Mouse (Mus musculus): ENCODE data around the gene Nipsnap3b. TPM values are rescaled to one million over a fixed set of nuclear protein-coding genes. Genes with fewer than 3 reads are reported as not detected.

The Nipsnap3b gene
- 192 and 196 TPM in 2 replicates for polyA plus RNA-seq (2015; fragmentation: Nextera tagmentation; extraction: Ambion mirVana)

DNA sequence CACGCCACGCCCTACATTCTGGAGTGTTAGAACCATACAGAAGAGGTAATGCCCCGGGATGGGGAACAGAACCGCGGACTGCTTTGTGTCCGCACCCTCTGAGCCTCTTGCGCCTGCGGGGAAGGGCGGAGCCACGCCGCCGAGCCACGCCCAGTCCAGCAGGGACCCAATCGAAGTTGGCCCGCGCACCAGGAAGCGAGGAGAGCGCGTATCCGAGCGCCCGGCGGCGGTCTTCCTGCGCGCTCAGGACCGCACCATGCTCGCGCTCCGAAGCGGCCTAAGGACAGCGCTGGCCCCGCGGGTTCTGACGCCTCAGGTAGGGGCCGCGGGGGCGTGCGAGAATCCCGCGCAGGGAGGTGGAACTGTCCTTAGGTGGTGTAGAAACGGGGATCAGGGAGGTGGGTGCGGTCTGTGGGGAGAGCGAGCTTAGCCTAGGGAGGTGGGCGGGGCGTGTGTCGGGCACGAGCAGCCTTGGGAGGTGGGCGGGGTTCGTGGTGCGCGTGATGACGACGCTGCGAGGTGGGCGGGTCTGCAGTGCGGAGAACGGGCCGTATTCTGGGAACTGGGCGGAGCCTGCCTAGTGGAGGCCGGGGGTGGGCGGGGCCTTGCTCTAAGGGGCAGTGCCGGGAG, at the start of gene Nipsnap3b:
Gene Nipsnap3b, plus strand, starts transcription at position 149 of the 630 bp plus-strand sequence.
- Histone ChIP-seq H3K4me1 (replicated peaks; ENCODE audit: control insufficient read depth, insufficient read depth, low read length) (no peaks in the 10 kb centered on the region), H3K4me3 (ENCODE audit: low read depth, low read length) (peak within 1 kb of the TSS; percentile 89), H3K27ac (ENCODE audit: low read depth, low read length) (peak within 1 kb of the TSS; percentile 88), H3K27me3 (replicated peaks; ENCODE audit: control insufficient read depth, insufficient read depth, low read length) (no peaks in the 10 kb centered on the region), H3K4me2 (replicated peaks; ENCODE audit: low read depth) (peak within 1 kb of the TSS; percentile 67), H3K9ac (ENCODE audit: low read depth, low read length) (peak within 1 kb of the TSS; percentile 86), H3K36me3 (ENCODE audit: control insufficient read depth, insufficient read depth) (peaks cover 14% of the 10 kb centered on the region), H3K9me3 (ENCODE audit: control insufficient read depth) (no peaks in the 10 kb centered on the region)
- no peak for TF ChIP-seq CTCF (IDR thresholded peaks at IDR 0.05; ENCODE audit: low read depth)
- WGBS = under 1% methylated on average over 63 of the region's 63 CpGs
- ATAC-seq = peak; percentile 99

DNA sequence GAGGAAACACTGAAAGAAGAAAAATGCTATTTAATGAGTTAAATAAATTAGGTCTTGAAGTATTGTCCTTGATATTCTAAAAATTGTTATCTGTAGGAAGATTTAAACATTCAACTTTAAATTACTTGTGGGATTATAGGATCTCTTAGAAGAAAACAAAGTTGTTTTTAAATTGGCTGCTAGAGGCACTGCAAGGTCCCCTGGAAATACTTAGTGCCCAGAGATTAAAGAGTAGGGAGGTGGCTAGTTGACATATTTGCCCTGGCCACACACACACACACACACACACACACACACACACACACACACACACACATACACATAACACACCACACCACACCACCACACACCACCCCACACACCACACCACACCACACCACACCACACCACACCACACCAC, 47.4 kb upstream of the Nipsnap3b start, which contains the start of gene Olfr270:
Gene Olfr270, plus strand, starts transcription at position 301 of the 400 bp plus-strand sequence.
- Histone ChIP-seq H3K4me2 (replicated peaks; ENCODE audit: low read depth) (no peak within 1 kb of the TSS), H3K4me1 (replicated peaks; ENCODE audit: control insufficient read depth, insufficient read depth, low read length) (no peaks in the 10 kb centered on the region), H3K27me3 (replicated peaks; ENCODE audit: control insufficient read depth, insufficient read depth, low read length) (no peaks in the 10 kb centered on the region), H3K4me3 (ENCODE audit: low read depth, low read length) (no peak within 1 kb of the TSS), H3K9me3 (ENCODE audit: control insufficient read depth) (no peaks in the 10 kb centered on the region), H3K9ac (ENCODE audit: low read depth, low read length) (no peak within 1 kb of the TSS), H3K36me3 (ENCODE audit: control insufficient read depth, insufficient read depth) (no peaks in the 10 kb centered on the region), H3K27ac (ENCODE audit: low read depth, low read length) (no peak within 1 kb of the TSS)
- no peak for ATAC-seq
- TF ChIP-seq CTCF (IDR thresholded peaks at IDR 0.05; ENCODE audit: low read depth) = no peak

DNA sequence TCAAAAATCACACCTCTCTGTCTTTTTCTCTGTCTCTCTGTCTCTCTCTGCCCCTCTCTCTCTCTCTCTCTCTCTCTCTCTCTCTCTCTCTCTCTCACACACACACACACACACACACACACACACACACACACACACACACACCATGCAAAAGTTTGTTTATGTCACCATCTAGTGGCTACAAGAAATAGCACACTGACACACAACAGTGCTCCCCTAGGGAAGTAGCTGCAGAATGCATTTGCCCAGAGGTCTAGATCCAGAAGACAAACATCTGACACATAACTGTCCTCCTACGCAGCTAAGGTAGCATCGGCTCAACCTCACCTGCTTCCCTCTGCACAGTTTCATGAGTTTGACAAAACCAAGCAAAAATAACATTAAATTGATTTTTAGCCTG, 26.5 kb upstream of the Nipsnap3b start:
- Histone ChIP-seq H3K9me3 (ENCODE audit: control insufficient read depth) (no peaks in the 10 kb centered on the region), H3K4me1 (replicated peaks; ENCODE audit: control insufficient read depth, insufficient read depth, low read length) (no peaks in the 10 kb centered on the region; the same call in 1 of the 2 replicates), H3K9ac (ENCODE audit: low read depth, low read length) (no peak overlapping the region), H3K27ac (ENCODE audit: low read depth, low read length) (no peak overlapping the region), H3K4me2 (replicated peaks; ENCODE audit: low read depth) (no peak overlapping the region), H3K4me3 (ENCODE audit: low read depth, low read length) (no peak overlapping the region), H3K27me3 (replicated peaks; ENCODE audit: control insufficient read depth, insufficient read depth, low read length) (no peaks in the 10 kb centered on the region), H3K36me3 (ENCODE audit: control insufficient read depth, insufficient read depth) (no peaks in the 10 kb centered on the region)
- 64% methylated on average over 2 of the region's 2 CpGs for WGBS
- ATAC-seq = no peak
- TF ChIP-seq CTCF (IDR thresholded peaks at IDR 0.05; ENCODE audit: low read depth) = peak; percentile 66

DNA sequence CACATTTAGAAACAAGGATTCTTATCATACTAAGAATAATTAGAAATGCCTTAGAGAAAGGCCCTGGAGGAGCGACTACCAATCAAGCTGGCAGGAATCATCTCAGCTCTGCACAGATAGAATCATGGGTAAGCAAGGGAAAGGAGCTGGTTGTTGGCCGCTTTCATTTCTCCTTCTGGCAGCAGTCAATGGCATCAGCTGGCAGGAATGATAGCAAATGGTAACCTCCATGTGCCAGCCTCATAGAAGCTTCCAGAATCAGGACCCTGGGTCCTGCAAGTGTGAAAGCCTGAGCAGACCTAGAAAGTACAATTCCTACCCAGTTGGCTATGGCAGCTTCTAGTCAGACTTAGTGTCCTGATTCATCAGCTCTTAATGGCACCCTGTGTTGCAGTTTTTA, 25.4 kb upstream of the Nipsnap3b start:
- Histone ChIP-seq H3K27ac (ENCODE audit: low read depth, low read length) (no peak overlapping the region), H3K9ac (ENCODE audit: low read depth, low read length) (no peak overlapping the region), H3K4me3 (ENCODE audit: low read depth, low read length) (no peak overlapping the region), H3K9me3 (ENCODE audit: control insufficient read depth) (no peaks in the 10 kb centered on the region), H3K4me2 (replicated peaks; ENCODE audit: low read depth) (no peak overlapping the region), H3K36me3 (ENCODE audit: control insufficient read depth, insufficient read depth) (no peaks in the 10 kb centered on the region), H3K27me3 (replicated peaks; ENCODE audit: control insufficient read depth, insufficient read depth, low read length) (no peaks in the 10 kb centered on the region), H3K4me1 (replicated peaks; ENCODE audit: control insufficient read depth, insufficient read depth, low read length) (no peaks in the 10 kb centered on the region; the same call in 1 of the 2 replicates)
- 83% methylated on average over 2 of the region's 2 CpGs for WGBS
- no peak for TF ChIP-seq CTCF (IDR thresholded peaks at IDR 0.05; ENCODE audit: low read depth)
- no peak for ATAC-seq

DNA sequence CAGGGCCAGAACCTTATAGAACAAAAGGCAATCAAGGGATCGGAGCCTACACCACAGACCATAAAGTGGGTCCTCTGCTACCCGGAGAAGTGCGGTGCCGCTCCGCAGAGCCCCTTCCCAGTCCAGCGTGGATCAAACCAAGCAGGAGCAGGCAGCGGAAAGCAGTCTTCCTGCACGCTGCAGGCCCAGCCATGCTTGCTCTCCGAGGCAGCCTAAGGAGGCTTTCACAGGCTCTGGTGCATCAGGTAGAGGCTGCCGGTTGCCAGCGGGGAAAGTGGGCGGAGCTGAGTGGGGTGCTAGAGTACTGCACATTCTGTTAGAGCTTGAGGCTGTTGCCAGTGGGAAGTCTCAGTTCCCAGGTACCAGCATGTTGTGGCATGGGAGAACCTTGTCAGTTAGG, 22.4 kb upstream of the Nipsnap3b start, which contains the start of gene Nipsnap3a:
Gene Nipsnap3a, plus strand, starts transcription at position 25 of the 400 bp plus-strand sequence.
- Histone ChIP-seq H3K4me2 (replicated peaks; ENCODE audit: low read depth) (peak within 1 kb of the TSS; percentile 45; the same call in 1 of the 2 replicates), H3K9ac (ENCODE audit: low read depth, low read length) (no peak within 1 kb of the TSS)
- no peak for ATAC-seq

DNA sequence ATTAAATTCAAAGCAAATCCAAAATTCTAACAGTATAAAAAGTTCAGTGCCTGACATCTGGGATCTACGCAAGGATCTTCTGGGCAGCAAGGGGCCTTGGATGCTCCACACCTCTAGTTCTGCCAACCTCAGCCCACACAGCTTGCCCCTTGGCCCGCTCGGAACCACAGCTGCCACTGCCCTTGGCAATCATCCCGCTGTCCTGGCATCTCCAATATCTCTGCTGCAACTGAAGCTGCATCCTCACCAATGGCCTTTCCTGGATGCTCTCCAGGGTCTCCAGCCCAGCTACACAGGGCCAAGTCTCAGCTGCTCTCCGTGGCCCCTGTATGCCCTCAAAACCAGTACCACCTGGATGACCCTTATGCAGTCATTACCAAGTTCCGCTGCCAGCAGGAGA, 12.2 kb upstream of the Nipsnap3b start:
- no peak overlapping the region for H3K4me3 ChIP-seq (ENCODE audit: low read depth, low read length)
- no peaks in the 10 kb centered on the region for H3K27me3 ChIP-seq (replicated peaks; ENCODE audit: control insufficient read depth, insufficient read depth, low read length)
- WGBS = 97% methylated on average over 6 of the region's 6 CpGs
- no peak overlapping the region for H3K4me2 ChIP-seq (replicated peaks; ENCODE audit: low read depth)
- no peak for TF ChIP-seq CTCF (IDR thresholded peaks at IDR 0.05; ENCODE audit: low read depth)
- no peak for ATAC-seq
- H3K27ac ChIP-seq (ENCODE audit: low read depth, low read length) = no peak overlapping the region
- H3K9me3 ChIP-seq (ENCODE audit: control insufficient read depth) = no peaks in the 10 kb centered on the region
- no peak overlapping the region for H3K9ac ChIP-seq (ENCODE audit: low read depth, low read length)
- H3K4me1 ChIP-seq (replicated peaks; ENCODE audit: control insufficient read depth, insufficient read depth, low read length) = no peaks in the 10 kb centered on the region
- no peaks in the 10 kb centered on the region for H3K36me3 ChIP-seq (ENCODE audit: control insufficient read depth, insufficient read depth)

More for the DNA sequence above, 22.4 kb upstream of the Nipsnap3b start, which contains the start of gene Nipsnap3a:
- 27% methylated on average over 12 of the region's 12 CpGs for WGBS
- no peak within 1 kb of the TSS for H3K4me3 ChIP-seq (ENCODE audit: low read depth, low read length)
- no peaks in the 10 kb centered on the region; the same call in 1 of the 2 replicates for H3K4me1 ChIP-seq (replicated peaks; ENCODE audit: control insufficient read depth, insufficient read depth, low read length)
- no peaks in the 10 kb centered on the region for H3K27me3 ChIP-seq (replicated peaks; ENCODE audit: control insufficient read depth, insufficient read depth, low read length)
- no peak for TF ChIP-seq CTCF (IDR thresholded peaks at IDR 0.05; ENCODE audit: low read depth)
- no peak within 1 kb of the TSS for H3K27ac ChIP-seq (ENCODE audit: low read depth, low read length)
- H3K36me3 ChIP-seq (ENCODE audit: control insufficient read depth, insufficient read depth) = no peaks in the 10 kb centered on the region
- H3K9me3 ChIP-seq (ENCODE audit: control insufficient read depth) = no peaks in the 10 kb centered on the region
